Mouse (Mus musculus): Measurements from ENCODE around the gene Szrd1. TPM values are rescaled to one million over a fixed set of nuclear protein-coding genes. Genes with fewer than 3 reads are reported as not detected.

Gene Szrd1
- polyA plus RNA-seq, 1 experiment from 2014 or later: 33.4 TPM

DNA sequence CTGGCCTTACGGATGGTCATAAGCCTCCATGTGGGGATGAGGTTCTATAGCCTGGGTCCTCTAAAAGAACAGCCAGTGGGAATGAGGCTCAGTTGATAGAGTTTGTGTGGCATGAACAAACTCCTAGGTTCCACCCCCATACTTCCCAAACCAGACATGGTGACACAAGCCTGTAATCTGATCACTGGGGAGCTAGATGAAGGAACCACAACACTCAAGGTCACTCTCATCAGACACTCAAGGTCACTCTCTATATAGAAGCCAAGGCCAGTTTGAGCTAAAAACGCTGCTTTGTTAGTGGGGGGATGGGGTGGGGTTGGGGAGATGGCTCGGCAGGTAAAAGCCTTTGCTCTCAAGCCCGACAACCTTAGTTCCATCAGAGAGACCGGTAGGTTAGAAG lies 39.6 kb downstream of the Szrd1 start:
- no peak overlapping the region for H3K9ac ChIP-seq (replicated peaks; ENCODE audit: low read depth)
- DNase-seq (ENCODE audit: low spot score) (no peak), ATAC-seq (no peak)
- WGBS: 66% methylated on average over 5 of the region's 5 CpGs
- no peaks in the 10 kb centered on the region for H3K4me1 ChIP-seq (ENCODE audit: insufficient read depth, low read depth, low read length)
- no peak overlapping the region for H3K4me3 ChIP-seq (ENCODE audit: low read depth, low read length)
- H3K27me3 ChIP-seq (replicated peaks; ENCODE audit: insufficient read depth, low read length): no peaks in the 10 kb centered on the region
- H3K36me3 ChIP-seq (ENCODE audit: insufficient read depth, low read length): no peaks in the 10 kb centered on the region
- TF ChIP-seq EP300 (IDR thresholded peaks at IDR 0.05) (no peak), CTCF (IDR thresholded peaks at IDR 0.05) (no peak)
- H3K9me3 ChIP-seq (ENCODE audit: low read length): no peaks in the 10 kb centered on the region
- no peak overlapping the region for H3K27ac ChIP-seq (ENCODE audit: low read length)
- H3K4me2 ChIP-seq (replicated peaks; ENCODE audit: low read depth, low read length): no peak overlapping the region

- ATAC-seq (no peak), DNase-seq (ENCODE audit: low spot score) (no peak)
- H3K27me3 ChIP-seq (replicated peaks; ENCODE audit: insufficient read depth, low read length): no peaks in the 10 kb centered on the region
- H3K9me3 ChIP-seq (ENCODE audit: low read length): no peaks in the 10 kb centered on the region
- no peak overlapping the region for H3K27ac ChIP-seq (ENCODE audit: low read length)
- WGBS: 70% methylated on average over 4 of the region's 4 CpGs
- H3K4me2 ChIP-seq (replicated peaks; ENCODE audit: low read depth, low read length): no peak overlapping the region
- H3K4me1 ChIP-seq (ENCODE audit: insufficient read depth, low read depth, low read length): no peaks in the 10 kb centered on the region
- no peak overlapping the region for H3K4me3 ChIP-seq (ENCODE audit: low read depth, low read length)
- H3K9ac ChIP-seq (replicated peaks; ENCODE audit: low read depth): no peak overlapping the region
- TF ChIP-seq CTCF (IDR thresholded peaks at IDR 0.05) (no peak), EP300 (IDR thresholded peaks at IDR 0.05) (no peak)
- no peaks in the 10 kb centered on the region for H3K36me3 ChIP-seq (ENCODE audit: insufficient read depth, low read length)
Measured at GRCm38 (mm10) chr4:141098935-141099334, 40.6 kb downstream of the Szrd1 start.

DNA sequence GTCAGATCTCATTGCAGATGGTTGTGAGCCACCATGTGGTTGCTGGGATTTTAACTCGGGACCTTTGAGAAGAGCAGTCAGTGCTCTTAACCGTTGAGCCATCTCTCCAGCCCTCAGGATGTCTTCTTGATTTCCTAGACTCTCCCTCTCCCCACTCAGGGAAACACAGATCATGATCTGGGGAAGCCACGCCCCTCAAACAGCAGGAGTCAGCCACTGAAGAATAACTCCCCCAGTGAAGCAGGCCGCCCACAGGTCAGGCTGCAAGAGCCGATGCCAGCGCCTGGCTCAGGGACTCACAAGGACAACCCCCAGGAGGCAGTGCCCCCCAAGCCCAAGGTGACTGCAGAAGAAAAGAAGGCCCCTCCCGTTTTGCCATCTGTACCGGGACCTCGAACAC lies 42.9 kb downstream of the Szrd1 start:
- 25% methylated on average over 9 of the region's 9 CpGs for WGBS
- no peak overlapping the region for H3K4me2 ChIP-seq (replicated peaks; ENCODE audit: low read depth, low read length)
- H3K9me3 ChIP-seq (ENCODE audit: low read length): no peaks in the 10 kb centered on the region
- no peaks in the 10 kb centered on the region for H3K27me3 ChIP-seq (replicated peaks; ENCODE audit: insufficient read depth, low read length)
- no peak overlapping the region for H3K27ac ChIP-seq (ENCODE audit: low read length)
- no peaks in the 10 kb centered on the region for H3K4me1 ChIP-seq (ENCODE audit: insufficient read depth, low read depth, low read length)
- DNase-seq (ENCODE audit: low spot score) (no peak), ATAC-seq (no peak)
- no peaks in the 10 kb centered on the region for H3K36me3 ChIP-seq (ENCODE audit: insufficient read depth, low read length)
- TF ChIP-seq EP300 (IDR thresholded peaks at IDR 0.05) (no peak), CTCF (IDR thresholded peaks at IDR 0.05) (no peak)
- H3K9ac ChIP-seq (replicated peaks; ENCODE audit: low read depth): no peak overlapping the region
- H3K4me3 ChIP-seq (ENCODE audit: low read depth, low read length): no peak overlapping the region

DNA sequence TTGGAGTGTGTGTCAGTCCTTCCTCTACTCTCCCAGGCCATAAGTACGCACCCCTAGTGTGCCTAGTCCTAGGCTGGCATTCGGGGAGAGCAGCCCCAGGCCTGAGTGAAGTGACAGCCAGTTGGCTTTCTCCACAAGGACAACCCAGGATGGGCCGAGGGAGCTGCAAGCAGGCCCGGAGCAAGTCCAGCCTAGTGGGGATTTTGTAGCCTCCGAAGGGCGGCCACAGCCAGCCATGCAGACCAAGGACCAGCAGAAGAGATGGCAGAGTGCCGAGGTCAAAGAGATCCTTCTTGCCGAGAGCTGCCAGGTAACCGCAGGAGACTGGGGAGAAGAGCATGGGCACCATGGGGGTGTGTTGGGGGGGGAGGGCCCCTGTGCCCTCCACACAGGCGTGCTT lies 44.6 kb downstream of the Szrd1 start:
- H3K27ac ChIP-seq (ENCODE audit: low read length): no peak overlapping the region
- H3K9ac ChIP-seq (replicated peaks; ENCODE audit: low read depth): no peak overlapping the region
- H3K4me3 ChIP-seq (ENCODE audit: low read depth, low read length): no peak overlapping the region
- TF ChIP-seq EP300 (IDR thresholded peaks at IDR 0.05): no peak
- no peak for TF ChIP-seq CTCF (IDR thresholded peaks at IDR 0.05)
- no peak; the same call in 1 of the 2 replicates for ATAC-seq
- no peak for DNase-seq (ENCODE audit: low spot score)
- H3K4me2 ChIP-seq (replicated peaks; ENCODE audit: low read depth, low read length): no peak overlapping the region
- H3K4me1 ChIP-seq (ENCODE audit: insufficient read depth, low read depth, low read length): no peaks in the 10 kb centered on the region
- no peaks in the 10 kb centered on the region for H3K9me3 ChIP-seq (ENCODE audit: low read length)
- no peaks in the 10 kb centered on the region for H3K36me3 ChIP-seq (ENCODE audit: insufficient read depth, low read length)
- no peaks in the 10 kb centered on the region for H3K27me3 ChIP-seq (replicated peaks; ENCODE audit: insufficient read depth, low read length)
- 73% methylated on average over 10 of the region's 10 CpGs for WGBS

DNA sequence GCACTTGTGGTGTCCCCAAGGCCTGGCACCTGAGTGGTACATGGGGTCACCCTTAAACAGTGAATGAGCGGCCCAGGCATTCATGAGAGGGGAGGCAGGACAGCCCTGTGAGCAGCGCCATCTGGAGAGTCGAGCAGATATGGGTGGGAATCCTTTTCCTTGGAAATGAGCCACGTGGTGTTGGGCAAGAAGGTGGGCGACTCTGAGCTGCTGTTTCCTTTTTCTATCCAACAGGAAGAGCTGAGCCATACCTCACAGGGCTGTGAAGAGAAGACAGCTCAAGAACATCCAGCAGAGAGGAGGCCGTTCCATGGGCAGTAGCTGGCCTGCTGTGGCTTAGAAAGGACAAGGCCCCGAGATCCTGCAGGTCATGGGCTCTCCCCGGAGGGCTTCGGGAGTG lies 50.9 kb downstream of the Szrd1 start:
- no peak overlapping the region for H3K9ac ChIP-seq (replicated peaks; ENCODE audit: low read depth)
- TF ChIP-seq CTCF (IDR thresholded peaks at IDR 0.05): no peak
- TF ChIP-seq EP300 (IDR thresholded peaks at IDR 0.05): no peak
- no peak overlapping the region for H3K4me2 ChIP-seq (replicated peaks; ENCODE audit: low read depth, low read length)
- H3K4me3 ChIP-seq (ENCODE audit: low read depth, low read length): no peak overlapping the region
- no peaks in the 10 kb centered on the region for H3K9me3 ChIP-seq (ENCODE audit: low read length)
- DNase-seq (ENCODE audit: low spot score): no peak
- no peak overlapping the region for H3K27ac ChIP-seq (ENCODE audit: low read length)
- no peaks in the 10 kb centered on the region for H3K4me1 ChIP-seq (ENCODE audit: insufficient read depth, low read depth, low read length)
- H3K27me3 ChIP-seq (replicated peaks; ENCODE audit: insufficient read depth, low read length): no peaks in the 10 kb centered on the region
- ATAC-seq: no peak
- H3K36me3 ChIP-seq (ENCODE audit: insufficient read depth, low read length): no peaks in the 10 kb centered on the region
- 43% methylated on average over 9 of the region's 9 CpGs for WGBS

GRCm38 (mm10) chr4:141088033-141088432 lies 51.5 kb downstream of the Szrd1 start, which contains the start of gene Spata21:
Gene Spata21, plus strand, starts transcription at chr4:141088333.
- ATAC-seq (no peak), DNase-seq (ENCODE audit: low spot score) (no peak)
- no peaks in the 10 kb centered on the region for H3K4me1 ChIP-seq (ENCODE audit: insufficient read depth, low read depth, low read length)
- no peak within 1 kb of the TSS for H3K9ac ChIP-seq (replicated peaks; ENCODE audit: low read depth)
- H3K4me2 ChIP-seq (replicated peaks; ENCODE audit: low read depth, low read length): no peak within 1 kb of the TSS
- 77% methylated on average over 6 of the region's 6 CpGs for WGBS
- no peaks in the 10 kb centered on the region for H3K27me3 ChIP-seq (replicated peaks; ENCODE audit: insufficient read depth, low read length)
- no peaks in the 10 kb centered on the region for H3K36me3 ChIP-seq (ENCODE audit: insufficient read depth, low read length)
- H3K9me3 ChIP-seq (ENCODE audit: low read length): no peaks in the 10 kb centered on the region
- TF ChIP-seq CTCF (IDR thresholded peaks at IDR 0.05) (no peak), EP300 (IDR thresholded peaks at IDR 0.05) (no peak)
- no peak within 1 kb of the TSS for H3K27ac ChIP-seq (ENCODE audit: low read length)
- H3K4me3 ChIP-seq (ENCODE audit: low read depth, low read length): no peak within 1 kb of the TSS

- 58% methylated on average over 10 of the region's 10 CpGs for WGBS
- H3K27me3 ChIP-seq (replicated peaks; ENCODE audit: insufficient read depth, low read length): no peaks in the 10 kb centered on the region
- no peaks in the 10 kb centered on the region for H3K36me3 ChIP-seq (ENCODE audit: insufficient read depth, low read length)
- TF ChIP-seq EP300 (IDR thresholded peaks at IDR 0.05): no peak
- no peak for TF ChIP-seq CTCF (IDR thresholded peaks at IDR 0.05)
- H3K9ac ChIP-seq (replicated peaks; ENCODE audit: low read depth): no peak overlapping the region
- no peak overlapping the region for H3K4me2 ChIP-seq (replicated peaks; ENCODE audit: low read depth, low read length)
- no peak overlapping the region for H3K27ac ChIP-seq (ENCODE audit: low read length)
- H3K4me1 ChIP-seq (ENCODE audit: insufficient read depth, low read depth, low read length): no peaks in the 10 kb centered on the region
- H3K9me3 ChIP-seq (ENCODE audit: low read length): no peaks in the 10 kb centered on the region
- ATAC-seq (no peak), DNase-seq (ENCODE audit: low spot score) (no peak)
- no peak overlapping the region for H3K4me3 ChIP-seq (ENCODE audit: low read depth, low read length)
Measured at GRCm38 (mm10) chr4:141086862-141087261, 52.7 kb downstream of the Szrd1 start.

Data from lung, postnatal 0 days (tissue).